In the genomic region with DNA sequence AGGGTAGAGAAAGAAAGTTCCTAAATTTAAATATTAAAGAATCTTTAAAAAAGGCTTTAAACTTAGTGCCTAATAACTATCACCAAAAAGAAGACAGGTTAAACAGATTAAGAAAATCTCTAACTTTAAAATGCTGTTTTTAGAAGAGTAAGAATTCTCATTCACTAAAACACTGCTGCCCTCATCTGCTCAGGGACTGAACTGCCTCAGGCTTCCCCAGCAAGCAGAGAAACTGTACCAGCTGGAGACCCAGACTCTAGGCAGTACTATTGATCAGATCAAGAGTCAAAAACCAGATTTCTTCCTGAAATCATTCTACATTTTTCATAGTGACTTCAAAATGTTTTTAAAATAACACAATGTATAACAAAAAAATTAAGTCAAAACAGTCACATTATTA, we compare ENCODE assay signal across 9 mouse cellular contexts. TPM values are rescaled to one million over a fixed set of nuclear protein-coding genes. Genes with fewer than 3 reads are reported as not detected.
DNase-seq lines count a peak whose midpoint lies in the region; ATAC-seq and TF ChIP-seq lines count a peak whose summit lies in the region.
"Had no signal": no experiment of that assay in that cellular context is flagged by ENCODE, and none has a peak within 500 bp of the region (broad histone marks: within the 10 kb centered on the region; RNA-seq: fewer than 3 reads in every experiment).

No protein-coding gene starts in this region.

- 0 out of 2 replicates have a peak, but pooled peaks cover 11% of the 10 kb centered on the region for H3K36me3 ChIP-seq in lung, embryonic 14.5 days (ENCODE audit: insufficient read depth)
- H3K36me3 ChIP-seq: heart, embryonic 15.5 days had no signal

- H3K4me2 ChIP-seq in lung, embryonic 14.5 days, result no peak overlapping the region
- H3K4me2 ChIP-seq: heart, embryonic 15.5 days had no signal

- H3K9me3 ChIP-seq in lung, embryonic 14.5 days (ENCODE audit: low read depth, low read length), result no peaks in the 10 kb centered on the region
- H3K9me3 ChIP-seq: heart, embryonic 15.5 days had no signal

- H3K9ac ChIP-seq in lung, embryonic 14.5 days, result no peak overlapping the region
- H3K9ac ChIP-seq: heart, embryonic 15.5 days had no signal

- H3K4me3 ChIP-seq in lung, embryonic 14.5 days (ENCODE audit: low read depth, low read length), result no peak overlapping the region
- H3K4me3 ChIP-seq: heart, embryonic 15.5 days had no signal

- no peaks in the 10 kb centered on the region for H3K4me1 ChIP-seq in lung, embryonic 14.5 days (ENCODE audit: insufficient read depth)
- H3K4me1 ChIP-seq: heart, embryonic 15.5 days had no signal

- no peak overlapping the region for H3K27ac ChIP-seq in lung, embryonic 14.5 days (ENCODE audit: low read depth)
- H3K27ac ChIP-seq: heart, embryonic 15.5 days had no signal

- ATAC-seq in frontal cortex, adult (ENCODE audit: low TSS enrichment), result peak; percentile 87
- no peak for ATAC-seq in lung, embryonic 14.5 days (ENCODE audit: insufficient read depth)
- no peak; the same call in 1 of the 2 replicates for ATAC-seq in granulocyte monocyte progenitor cell, adult 5-6 weeks (replicated peaks; ENCODE audit: poor library complexity, severe bottlenecking)
- ATAC-seq in inflammation-experienced regulatory T-cells, adult 6 months, result no peak

- TF ChIP-seq CTCF in lung, embryonic 14.5 days (IDR thresholded peaks at IDR 0.05; ENCODE audit: low read depth), result peak; percentile 42

- no peaks in the 10 kb centered on the region for H3K27me3 ChIP-seq in lung, embryonic 14.5 days (ENCODE audit: insufficient read depth, low read length)
- H3K27me3 ChIP-seq: heart, embryonic 15.5 days had no signal

- no peak for DNase-seq in frontal cortex, postnatal 14 days (ENCODE audit: low spot score in 2 of 2)
- DNase-seq in lung, embryonic 14.5 days, result peak; percentile 50
- DNase-seq in lung, postnatal 25 days (ENCODE audit: low spot score), result no peak
- DNase-seq in adrenal gland, postnatal 14 days, result peak; percentile 27
- peak; percentile 32 for DNase-seq in lung, postnatal 10 days

RNA-seq across cellular contexts. Expression of a gene that starts 5.5 kb away (rescaled TPM):
- polyA plus RNA-seq in lung, embryonic 14.5 days (2014; fragmentation: Nextera tagmentation; extraction: Ambion mirVana), result 30.7 and 43.3 TPM in 2 replicates
- 557 and 670 TPM in 2 replicates for total RNA-seq in adrenal gland, postnatal 14 days (2021)
- total RNA-seq in granulocyte monocyte progenitor cell, adult 5-6 weeks (2014; fragmentation: Nextera tagmentation), result 373 and 396 TPM in 2 replicates
- total RNA-seq in granulocyte monocyte progenitor cell, adult 5-6 weeks (2017), result 747 and 1,107 TPM in 2 replicates
- polyA plus RNA-seq in inflammation-experienced regulatory T-cells, adult 6 months (2017; shearing (Covaris generic)), result 100 to 1,000 TPM; 126 to 609 (median 598) TPM

RNA-seq across cellular contexts. Expression of a gene that starts 29.0 kb away (rescaled TPM):
- polyA plus RNA-seq in lung, embryonic 14.5 days (2014; fragmentation: Nextera tagmentation; extraction: Ambion mirVana), result 15.9 and 16.5 TPM in 2 replicates
- total RNA-seq in adrenal gland, postnatal 14 days (2021), result 33.6 and 33.9 TPM in 2 replicates
- total RNA-seq in granulocyte monocyte progenitor cell, adult 5-6 weeks (2014; fragmentation: Nextera tagmentation), result 46.8 and 51.9 TPM in 2 replicates
- total RNA-seq in granulocyte monocyte progenitor cell, adult 5-6 weeks (2017), result 57.6 and 59.1 TPM in 2 replicates
- 1 to 10 TPM; 8.1 to 9.6 (median 8.4) TPM for polyA plus RNA-seq in inflammation-experienced regulatory T-cells, adult 6 months (2017; shearing (Covaris generic))

RNA-seq across cellular contexts. Expression of a gene that starts 55.9 kb away (rescaled TPM):
- polyA plus RNA-seq in lung, embryonic 14.5 days (2014; fragmentation: Nextera tagmentation; extraction: Ambion mirVana), result 5.6 and 7.5 TPM in 2 replicates
- total RNA-seq in adrenal gland, postnatal 14 days (2021), result 15.6 and 22.0 TPM in 2 replicates
- total RNA-seq in granulocyte monocyte progenitor cell, adult 5-6 weeks (2014; fragmentation: Nextera tagmentation), result 8.7 and 9.6 TPM in 2 replicates
- 3.7 TPM in 2 replicates for total RNA-seq in granulocyte monocyte progenitor cell, adult 5-6 weeks (2017)
- polyA plus RNA-seq in inflammation-experienced regulatory T-cells, adult 6 months (2017; shearing (Covaris generic)), result 10 to 100 TPM; 17.1 to 21.5 (median 18.0) TPM

Comparison
In these comparisons a context has a peak if more than half of its experiments do, and no peak if none do; other contexts are left out.
1. DNase-seq: peak in lung, embryonic 14.5 days (single experiment), adrenal gland, postnatal 14 days (single experiment) and lung, postnatal 10 days (single experiment); none in frontal cortex, postnatal 14 days (0 of 2) and lung, postnatal 25 days (single experiment).